Mouse (Mus musculus) neural tube, embryonic 14.5 days (tissue): ENCODE measurements around the gene Eif4enif1. TPM values are rescaled to one million over a fixed set of nuclear protein-coding genes. Genes with fewer than 3 reads are reported as not detected.
"Not testable (repeated sequence)": the region's sequence is repeated elsewhere in the genome, so short reads cannot be mapped to it uniquely, and the experiment has no call there.

ENCODE experiments used
- ATAC-seq: fragments of 200-750 bp; cut with Nextera tagmentation; 2 replicates; pipeline ENCODE4 v1.8.0; 2017; ENCODE audit warnings: low read depth, mild to moderate bottlenecking, moderate TSS enrichment, moderate library complexity
- H3K27ac ChIP-seq: fragments of 300-500 bp; sonication (generic); 2 replicates; pipeline ENCODE4 v1.5.1; 2014; ENCODE audit warnings: low read depth, mild to moderate bottlenecking, control low read depth, low read length, moderate library complexity, mixed read lengths
- H3K27me3 ChIP-seq: fragments of 300-500 bp; sonication (generic); 2 replicates; pipeline ENCODE4 v1.6.1; 2014; ENCODE audit warnings: low read length; ENCODE audit not compliant: control insufficient read depth, insufficient read depth
- H3K36me3 ChIP-seq: fragments of 300-500 bp; sonication (generic); 2 replicates; pipeline ENCODE4 v1.6.1; 2014; ENCODE audit warnings: low read length, mixed read lengths; ENCODE audit not compliant: control insufficient read depth, insufficient read depth
- H3K4me1 ChIP-seq: fragments of 300-500 bp; sonication (generic); 2 replicates; pipeline ENCODE4 v1.6.1; 2014; ENCODE audit warnings: low read length; ENCODE audit not compliant: control insufficient read depth, insufficient read depth
- H3K4me2 ChIP-seq: fragments of 300-500 bp; sonication (generic); 2 replicates; pipeline ENCODE4 v1.6.1; 2014; ENCODE audit warnings: mild to moderate bottlenecking, low read depth, low read length, control low read depth
- H3K4me3 ChIP-seq: fragments of 300-500 bp; sonication (generic); 2 replicates; pipeline ENCODE4 v1.5.1; 2014; ENCODE audit warnings: low read depth, low read length, control low read depth, mixed read lengths
- H3K9ac ChIP-seq: fragments of 300-500 bp; sonication (generic); replicated peaks from 2 replicates; pipeline ENCODE4 v1.6.1; 2014; ENCODE audit warnings: low read depth, mild to moderate bottlenecking, control low read depth, low read length, mixed read lengths
- H3K9me3 ChIP-seq: fragments of 300-500 bp; sonication (generic); 2 replicates; pipeline ENCODE4 v1.6.1; 2016; ENCODE audit warnings: low read length; ENCODE audit not compliant: control insufficient read depth
- WGBS: fragments of 180-500 bp; shearing (Covaris S2); extraction: QIAGEN DNeasy Blood & Tissue Kit; methylation state at CpG from one replicate; pipeline ENCODE4 v1.1.7; 2014; 5-methylcytosine and 5-hydroxymethylcytosine counted together
- polyA plus RNA-seq: library from polyadenylated mRNA; unstranded; fragments of >200 nt; fragmentation: Nextera tagmentation; extraction: Ambion mirVana; gene quantifications from 2 replicates; pipeline ENCODE4 v1.2.1, GENCODE M21; 2014

The Eif4enif1 gene
- polyA plus RNA-seq, 1 experiment from 2014 or later, result 64.5 TPM

DNA sequence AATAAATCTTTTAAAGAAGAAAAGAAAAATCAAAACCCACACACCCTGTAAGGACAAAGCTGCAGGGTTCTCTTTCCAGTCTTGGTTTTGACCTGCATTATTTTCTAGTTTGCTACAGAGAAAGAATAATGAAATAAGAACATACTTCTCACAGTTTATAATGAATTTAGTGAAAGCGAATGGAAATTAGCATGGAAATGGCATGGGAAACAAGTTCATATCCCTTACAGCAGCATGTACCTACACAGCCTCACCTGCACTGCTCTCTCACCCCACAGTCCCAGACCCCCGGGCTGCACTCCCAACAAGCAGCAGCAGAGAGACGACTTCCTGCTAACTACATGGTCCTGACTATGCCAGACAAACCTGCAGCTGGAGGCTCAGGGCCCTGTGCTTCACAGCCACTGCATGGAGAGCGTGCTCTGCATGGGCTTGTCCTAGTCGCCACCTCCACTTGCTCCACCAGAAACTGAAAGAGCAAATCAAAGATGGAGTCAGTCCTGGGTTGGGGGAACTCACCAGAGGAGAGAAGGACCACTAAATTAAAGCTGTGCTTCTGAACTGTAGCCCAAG lies 36.9 kb upstream of the Eif4enif1 start:
- not testable (repeated sequence) for H3K27me3 ChIP-seq, H3K36me3 ChIP-seq, H3K9ac ChIP-seq, H3K27ac ChIP-seq, H3K4me3 ChIP-seq, H3K4me2 ChIP-seq, H3K4me1 ChIP-seq, H3K9me3 ChIP-seq
- ATAC-seq, result peak; percentile 36; the same call in 1 of the 2 replicates
- WGBS, result 93% methylated on average over 3 of the region's 5 CpGs

DNA sequence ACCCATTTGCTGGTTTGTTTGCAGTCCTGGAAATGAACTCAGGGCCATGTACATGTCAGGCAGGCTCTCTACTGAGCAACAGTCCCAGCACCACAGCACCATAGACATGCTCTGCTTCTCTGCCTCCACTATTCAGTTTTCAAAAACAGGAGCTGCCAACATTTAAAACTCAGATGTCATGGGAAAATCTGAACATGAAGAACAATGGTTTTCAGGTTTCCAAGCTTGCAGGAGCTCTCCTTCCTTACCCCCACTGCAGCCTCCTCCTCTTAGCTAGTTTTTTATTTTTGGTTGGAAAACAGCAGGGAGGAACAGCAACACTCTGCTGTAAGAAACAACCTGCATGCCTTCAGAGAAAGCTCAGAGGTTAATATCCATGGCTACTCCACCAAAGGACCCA lies 35.9 kb upstream of the Eif4enif1 start:
- not testable (repeated sequence) for H3K9ac ChIP-seq, H3K4me2 ChIP-seq, H3K36me3 ChIP-seq, H3K27me3 ChIP-seq, H3K9me3 ChIP-seq, ATAC-seq, H3K27ac ChIP-seq, H3K4me3 ChIP-seq, H3K4me1 ChIP-seq

DNA sequence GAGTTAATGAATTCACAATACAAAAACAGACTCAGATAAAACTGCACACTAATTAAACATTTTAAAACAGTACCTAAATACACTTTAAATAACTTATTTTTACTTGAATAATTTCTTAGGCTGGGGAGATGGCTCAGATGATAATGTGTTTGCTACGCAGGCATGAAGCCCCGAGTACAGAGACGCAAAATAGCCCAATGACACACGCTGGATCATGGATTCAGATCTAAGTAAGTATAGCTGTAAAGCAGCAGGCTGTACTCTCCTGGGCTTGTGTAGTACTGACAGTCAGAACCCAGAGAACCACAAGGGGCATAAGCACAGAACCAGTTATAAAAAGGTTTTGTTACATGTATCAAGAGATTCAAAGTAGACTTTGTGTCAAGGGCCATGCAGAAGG lies 35.1 kb upstream of the Eif4enif1 start:
- not testable (repeated sequence) for H3K4me2 ChIP-seq

DNA sequence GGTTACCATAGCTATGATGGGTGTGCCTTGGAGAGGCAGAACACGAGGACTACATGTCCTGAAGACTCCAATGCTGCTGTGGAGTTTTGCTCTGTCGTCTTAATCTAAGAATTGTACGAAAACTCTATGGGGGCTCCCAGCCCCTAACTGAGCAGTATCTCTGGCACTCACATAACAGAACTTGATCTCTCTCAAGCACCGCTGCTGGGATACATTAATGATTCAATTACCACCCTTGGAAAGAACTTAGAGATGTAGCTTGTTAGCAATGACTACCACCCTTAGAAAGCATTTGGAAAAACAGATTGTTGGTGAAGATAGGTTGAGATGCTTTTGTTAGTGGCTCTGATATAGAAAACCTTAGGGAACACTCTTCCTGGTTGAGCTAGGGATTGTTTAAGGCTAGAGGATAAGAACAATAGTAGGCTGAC lies 34.6 kb upstream of the Eif4enif1 start:
- WGBS, result 80% methylated on average over 4 of the region's 4 CpGs
- not testable (repeated sequence) for ATAC-seq

More for the DNA sequence above, 35.1 kb upstream of the Eif4enif1 start:
- not testable (repeated sequence) for H3K4me1 ChIP-seq, H3K9me3 ChIP-seq, ATAC-seq, H3K4me3 ChIP-seq, H3K36me3 ChIP-seq, H3K27ac ChIP-seq, H3K9ac ChIP-seq, H3K27me3 ChIP-seq
- 95% methylated on average over 4 of the region's 4 CpGs for WGBS

DNA sequence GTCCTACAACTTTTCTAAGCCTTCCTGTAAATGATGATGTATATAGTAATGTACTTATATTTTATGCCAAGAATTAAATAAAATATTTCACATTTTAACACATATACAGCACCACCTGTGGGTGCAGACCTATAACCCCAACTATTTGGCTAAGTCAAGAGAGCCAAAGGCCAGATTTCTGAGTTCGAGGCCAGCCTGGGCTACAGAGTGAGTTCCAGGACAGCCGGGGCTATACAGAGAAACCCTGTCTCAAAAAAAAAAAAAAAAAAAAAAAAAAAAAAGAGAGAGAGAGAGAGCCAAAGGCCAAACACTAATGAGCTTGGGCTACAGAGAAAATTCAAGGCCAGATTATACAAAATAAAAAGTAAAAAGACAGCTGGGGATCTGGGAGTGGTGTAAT lies 33.1 kb upstream of the Eif4enif1 start:
- not testable (repeated sequence) for H3K36me3 ChIP-seq, H3K4me1 ChIP-seq, H3K27ac ChIP-seq, H3K4me2 ChIP-seq, H3K9ac ChIP-seq, H3K9me3 ChIP-seq, H3K27me3 ChIP-seq, H3K4me3 ChIP-seq
- 0 out of 2 replicates have a peak, but pooled peaks have one; percentile 1 for ATAC-seq
- 79% methylated on average over 2 of the region's 2 CpGs for WGBS

More for the DNA sequence above, 34.6 kb upstream of the Eif4enif1 start:
- not testable (repeated sequence) for H3K4me3 ChIP-seq, H3K27me3 ChIP-seq, H3K4me1 ChIP-seq, H3K27ac ChIP-seq, H3K4me2 ChIP-seq, H3K36me3 ChIP-seq, H3K9ac ChIP-seq, H3K9me3 ChIP-seq

DNA sequence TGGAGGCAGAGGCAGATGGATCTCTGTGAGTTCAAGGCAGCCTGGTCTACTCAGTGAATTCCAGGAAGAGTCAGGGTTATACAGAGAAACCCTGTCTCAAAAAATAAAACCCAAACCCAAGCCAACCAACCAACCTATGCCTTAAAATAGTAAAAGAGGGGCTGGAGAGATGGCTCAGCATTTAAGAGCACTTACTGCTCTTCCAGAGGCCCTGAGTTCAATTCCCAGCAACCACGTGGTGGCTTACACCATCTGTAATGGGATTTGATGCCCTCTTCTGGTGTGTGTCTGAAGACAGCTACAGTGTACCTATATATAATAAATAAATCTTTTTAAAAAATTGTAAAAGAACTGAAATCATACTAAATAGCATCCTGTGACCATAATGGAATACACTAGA lies 30.3 kb upstream of the Eif4enif1 start:
- H3K27ac ChIP-seq, H3K9me3 ChIP-seq, H3K4me3 ChIP-seq, ATAC-seq, H3K36me3 ChIP-seq, H3K4me1 ChIP-seq, H3K4me2 ChIP-seq, H3K9ac ChIP-seq, H3K27me3 ChIP-seq: not testable (repeated sequence)
- 71% methylated on average over 1 of the region's 1 CpGs for WGBS

DNA sequence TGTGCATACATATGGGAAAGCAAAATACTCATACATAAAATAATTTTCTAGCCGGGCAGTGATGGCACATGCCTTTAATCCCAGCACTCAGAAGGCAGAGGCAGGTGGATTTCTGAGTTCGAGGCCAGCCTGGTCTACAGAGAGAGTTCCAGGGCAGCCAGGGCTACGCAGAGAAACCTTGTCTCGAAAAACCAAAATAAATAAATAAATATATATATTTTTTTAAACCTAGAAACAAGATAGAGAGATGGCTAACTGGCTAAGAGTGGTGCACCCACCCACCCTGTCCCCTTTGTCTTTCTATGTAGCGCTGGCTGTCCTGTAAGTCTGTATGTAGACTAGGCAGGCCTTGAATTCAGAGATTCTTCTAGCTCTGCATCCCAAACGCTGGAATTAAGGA lies 29.7 kb upstream of the Eif4enif1 start:
- not testable (repeated sequence) for ATAC-seq

DNA sequence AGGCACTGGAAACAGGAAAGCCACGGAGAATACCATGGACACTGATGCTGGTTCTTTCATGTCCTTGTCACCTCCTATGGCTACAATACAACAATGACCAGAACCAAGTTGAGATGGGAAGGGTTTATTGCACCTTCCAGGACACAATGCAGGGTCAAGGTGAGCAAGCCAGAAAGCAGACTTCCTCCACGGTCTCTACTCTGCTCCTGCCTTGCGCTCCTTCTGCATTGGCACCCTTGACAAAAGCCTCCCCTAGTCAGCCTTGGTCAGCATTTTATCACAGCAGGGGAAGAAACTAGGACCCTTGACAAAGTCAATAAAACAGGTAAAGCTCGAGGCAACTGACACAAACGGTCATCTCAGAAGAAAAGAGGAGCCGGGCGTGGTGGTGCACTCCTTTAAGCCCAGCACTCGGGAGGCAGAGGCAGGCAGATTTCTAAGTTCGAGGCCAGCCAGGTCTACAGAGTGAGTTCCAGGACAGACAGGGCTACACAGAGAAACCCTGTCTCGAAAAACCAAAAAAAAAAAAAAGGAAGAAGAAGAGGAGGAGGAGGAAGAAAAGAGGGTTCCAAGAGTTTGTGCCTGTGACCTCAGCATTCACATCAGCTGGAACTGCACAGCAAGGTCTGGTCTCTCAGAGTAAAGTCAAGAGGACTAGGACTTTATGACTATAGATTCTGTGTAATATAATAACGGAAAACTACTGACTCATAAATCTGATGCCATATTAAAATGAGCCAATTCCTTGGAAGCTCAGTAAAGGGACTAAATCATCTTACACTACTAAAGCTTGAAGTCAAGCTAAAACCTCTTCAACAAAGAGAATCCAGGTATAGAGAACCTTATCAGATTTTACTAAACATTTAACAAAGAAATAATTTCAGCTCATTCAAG lies 28.5 kb upstream of the Eif4enif1 start:
- H3K4me1 ChIP-seq, result not testable (repeated sequence)
- peak; percentile 63; the same call in 1 of the 2 replicates for ATAC-seq

More for the DNA sequence above, 29.7 kb upstream of the Eif4enif1 start:
- 58% methylated on average over 5 of the region's 6 CpGs for WGBS
- not testable (repeated sequence) for H3K9ac ChIP-seq, H3K4me3 ChIP-seq, H3K4me1 ChIP-seq, H3K9me3 ChIP-seq, H3K4me2 ChIP-seq, H3K27ac ChIP-seq, H3K36me3 ChIP-seq, H3K27me3 ChIP-seq

DNA sequence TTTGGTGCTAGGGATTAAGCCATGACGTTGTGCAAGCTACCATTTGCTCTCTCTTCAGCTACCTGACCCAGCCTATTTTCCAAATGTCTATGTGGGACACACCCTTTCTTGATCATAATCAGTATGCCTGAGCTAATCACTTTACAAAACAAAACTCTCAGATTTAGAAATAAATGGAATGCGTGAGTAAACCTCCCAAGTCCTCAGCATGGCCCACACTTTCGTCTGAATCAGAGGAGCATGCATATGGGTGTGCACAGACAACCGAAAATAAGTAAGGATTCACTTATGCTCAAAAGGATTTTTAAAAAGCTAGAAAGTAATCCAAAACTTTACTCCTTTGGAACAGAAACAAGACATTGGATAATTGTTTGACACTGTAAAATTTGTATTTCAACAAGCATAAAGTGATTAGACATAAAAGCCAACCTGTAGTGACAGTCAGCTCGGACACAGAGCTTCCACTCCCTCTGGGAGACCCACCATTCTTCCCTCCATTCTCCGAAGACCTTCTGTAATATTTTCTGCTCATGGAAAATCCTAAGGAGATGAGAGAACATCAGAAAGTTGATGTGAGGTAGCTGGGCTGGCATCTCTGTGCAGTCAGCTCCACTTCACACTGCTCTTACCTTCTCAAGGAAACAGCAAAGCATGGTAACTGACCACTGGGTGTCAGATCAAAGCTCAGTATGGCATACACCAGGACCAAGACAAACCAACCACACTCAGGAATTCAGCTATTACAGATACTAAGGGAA lies 23.0 kb upstream of the Eif4enif1 start:
- not testable (repeated sequence) for H3K9me3 ChIP-seq, ATAC-seq, H3K4me3 ChIP-seq, H3K27me3 ChIP-seq, H3K27ac ChIP-seq, H3K4me1 ChIP-seq, H3K4me2 ChIP-seq, H3K36me3 ChIP-seq, H3K9ac ChIP-seq
- 86% methylated on average over 6 of the region's 6 CpGs for WGBS

More for the DNA sequence above, 28.5 kb upstream of the Eif4enif1 start:
- not testable (repeated sequence) for H3K9ac ChIP-seq, H3K27me3 ChIP-seq, H3K36me3 ChIP-seq, H3K4me3 ChIP-seq, H3K4me2 ChIP-seq, H3K9me3 ChIP-seq, H3K27ac ChIP-seq
- 85% methylated on average over 11 of the region's 11 CpGs for WGBS
